ENCODE assay signal across 19 mouse cellular contexts in genomic region chr6:8189917-8190316, GRCm38 (mm10). TPM values are rescaled to one million over a fixed set of nuclear protein-coding genes. Genes with fewer than 3 reads are reported as not detected.
"Had no signal": no experiment of that assay in that cellular context is flagged by ENCODE, and none has a peak within 500 bp of the region (broad histone marks: within the 10 kb centered on the region; RNA-seq: fewer than 3 reads in every experiment).

No protein-coding gene starts in this region.

- H3K9ac ChIP-seq: lung, embryonic 14.5 days; midbrain, embryonic 13.5 days; neural tube, embryonic 13.5 days; neural tube, embryonic 15.5 days had no signal

- H3K9me3 ChIP-seq: midbrain, embryonic 10.5 days; midbrain, embryonic 13.5 days; neural tube, embryonic 13.5 days; neural tube, embryonic 15.5 days had no signal

- H3K4me1 ChIP-seq: midbrain, embryonic 10.5 days; midbrain, embryonic 13.5 days; neural tube, embryonic 13.5 days; neural tube, embryonic 15.5 days had no signal

- DNase-seq: lung, adult 18-20 months; lung, embryonic 14.5 days; lung, postnatal 10 days; lung, postnatal 4 days; retina, postnatal 1 day; right cerebral cortex, adult 18-20 months; right cerebral cortex, postnatal 25 days; right cerebral cortex, postnatal 4 days; spleen, adult 18-20 months; thymus, adult 18-20 months; thymus, postnatal 14 days; thymus, postnatal 36 days had no signal

- H3K4me2 ChIP-seq: lung, embryonic 14.5 days; midbrain, embryonic 13.5 days; neural tube, embryonic 13.5 days; neural tube, embryonic 15.5 days had no signal

- H3K4me3 ChIP-seq: midbrain, embryonic 10.5 days; midbrain, embryonic 13.5 days; myocyte; neural tube, embryonic 13.5 days; neural tube, embryonic 15.5 days had no signal

- H3K36me3 ChIP-seq: midbrain, embryonic 10.5 days; midbrain, embryonic 13.5 days; neural tube, embryonic 13.5 days; neural tube, embryonic 15.5 days had no signal

- ATAC-seq: midbrain, embryonic 13.5 days; midbrain, embryonic 16.5 days had no signal

- H3K27me3 ChIP-seq: midbrain, embryonic 13.5 days; neural tube, embryonic 13.5 days; neural tube, embryonic 15.5 days had no signal

- H3K27ac ChIP-seq: midbrain, embryonic 10.5 days; midbrain, embryonic 13.5 days; neural tube, embryonic 13.5 days; neural tube, embryonic 15.5 days had no signal

RNA-seq across cellular contexts. Expression of gene Col28a1, which starts 2.5 kb away (rescaled TPM):
- polyA plus RNA-seq: midbrain, embryonic 10.5 days; myocyte; thymus, postnatal 0 days had no signal
